Mouse (Mus musculus) olfactory bulb, adult 2 months (tissue): ENCODE results near the gene Il2. TPM values are rescaled to one million over a fixed set of nuclear protein-coding genes. Genes with fewer than 3 reads are reported as not detected.

Experiments used
- H3K27ac ChIP-seq: fragments of 200-500 bp; 2 replicates; pipeline ENCODE4 v1.5.1; 2012; ENCODE audit warnings: low read depth, low read length; ENCODE audit not compliant: insufficient read depth
- H3K4me1 ChIP-seq: fragments of 200-500 bp; 2 replicates; pipeline ENCODE4 v1.6.1; 2012; ENCODE audit warnings: low read length; ENCODE audit not compliant: control insufficient read depth, insufficient read depth
- H3K4me3 ChIP-seq: fragments of 200-500 bp; 2 replicates; pipeline ENCODE4 v1.5.1; 2012; ENCODE audit warnings: mild to moderate bottlenecking, low read depth, low read length, moderate library complexity; ENCODE audit not compliant: insufficient read depth
- CTCF ChIP-seq: fragments of 200-500 bp; IDR thresholded peaks from 2 replicates; pipeline ENCODE4 v1.5.1; 2012; ENCODE audit warnings: low read depth, mild to moderate bottlenecking, low read length, moderate library complexity; ENCODE audit not compliant: insufficient read depth
- POLR2A ChIP-seq: fragments of 200-500 bp; IDR thresholded peaks from 2 replicates; pipeline ENCODE4 v1.6.1; 2012; ENCODE audit warnings: mild to moderate bottlenecking, low read depth, low read length, moderate library complexity; ENCODE audit not compliant: insufficient read depth
- WGBS: fragments of 180-500 bp; shearing (Covaris S2); methylation state at CpG from one replicate; pipeline ENCODE4 v1.1.7; 2018; 5-methylcytosine and 5-hydroxymethylcytosine counted together
- polyA plus RNA-seq: library from polyadenylated mRNA; stranded (reverse); fragments of >200 nt; gene quantifications from 2 replicates; pipeline ENCODE4 v1.2.4, GENCODE M21; 2012; ENCODE audit warnings: low replicate concordance; ENCODE audit not compliant: missing spikeins, insufficient read depth, insufficient read length

Gene Il2
- polyA plus RNA-seq, 1 experiment: not detected

GRCm38 (mm10) chr3:37152274-37152673, 26.5 kb upstream of the Il2 start:
- WGBS: 93% methylated on average over 10 of the region's 10 CpGs
- no peak for TF ChIP-seq POLR2A
- TF ChIP-seq CTCF: no peak
- H3K4me1 ChIP-seq: no peaks in the 10 kb centered on the region
- H3K4me3 ChIP-seq: no peak overlapping the region
- H3K27ac ChIP-seq: no peak overlapping the region

- Histone ChIP-seq H3K4me3 (no peak overlapping the region), H3K4me1 (no peaks in the 10 kb centered on the region; the same call in 1 of the 2 replicates), H3K27ac (no peak overlapping the region)
- TF ChIP-seq POLR2A (no peak), CTCF (no peak)
- 50% methylated on average over 7 of the region's 7 CpGs for WGBS
These were observed 21.1 kb upstream of the Il2 start for GRCm38 (mm10) chr3:37146810-37147209.

- TF ChIP-seq POLR2A (no peak), CTCF (no peak)
- Histone ChIP-seq H3K27ac (no peak overlapping the region), H3K4me3 (no peak overlapping the region)
These were observed 20.6 kb upstream of the Il2 start for GRCm38 (mm10) chr3:37146406-37146805.

GRCm38 (mm10) chr3:37144979-37145378, 19.2 kb upstream of the Il2 start:
- 79% methylated on average over 1 of the region's 1 CpGs for WGBS
- TF ChIP-seq POLR2A (no peak), CTCF (no peak)
- no peak overlapping the region for H3K4me3 ChIP-seq
- no peak overlapping the region for H3K27ac ChIP-seq
- no peaks in the 10 kb centered on the region; the same call in 1 of the 2 replicates for H3K4me1 ChIP-seq

More at GRCm38 (mm10) chr3:37146406-37146805, 20.6 kb upstream of the Il2 start:
- H3K4me1 ChIP-seq: no peaks in the 10 kb centered on the region; the same call in 1 of the 2 replicates
- 10% methylated on average over 8 of the region's 8 CpGs for WGBS

GRCm38 (mm10) chr3:37141827-37142226, 16.1 kb upstream of the Il2 start:
- no peaks in the 10 kb centered on the region; the same call in 1 of the 2 replicates for H3K4me1 ChIP-seq
- no peak for TF ChIP-seq CTCF
- TF ChIP-seq POLR2A: no peak
- WGBS: 88% methylated on average over 2 of the region's 2 CpGs
- no peak overlapping the region for H3K4me3 ChIP-seq
- no peak overlapping the region for H3K27ac ChIP-seq

- TF ChIP-seq POLR2A (no peak), CTCF (no peak)
- no peak overlapping the region for H3K27ac ChIP-seq
- 95% methylated on average over 6 of the region's 6 CpGs for WGBS
- H3K4me1 ChIP-seq: no peaks in the 10 kb centered on the region
- H3K4me3 ChIP-seq: no peak overlapping the region
These were observed 14.6 kb upstream of the Il2 start for GRCm38 (mm10) chr3:37140168-37140906.

- 76% methylated on average over 3 of the region's 3 CpGs for WGBS
- H3K4me3 ChIP-seq: no peak overlapping the region
- no peak for TF ChIP-seq POLR2A
- TF ChIP-seq CTCF: no peak
- no peak overlapping the region for H3K27ac ChIP-seq
- H3K4me1 ChIP-seq: no peaks in the 10 kb centered on the region
These were observed 13.4 kb upstream of the Il2 start for GRCm38 (mm10) chr3:37139192-37139591.

- Histone ChIP-seq H3K4me1 (no peaks in the 10 kb centered on the region), H3K4me3 (no peak overlapping the region), H3K27ac (no peak overlapping the region)
- 85% methylated on average over 4 of the region's 4 CpGs for WGBS
- no peak for TF ChIP-seq CTCF
- no peak for TF ChIP-seq POLR2A
These were observed 11.5 kb upstream of the Il2 start for GRCm38 (mm10) chr3:37137231-37137630.

- Histone ChIP-seq H3K27ac (no peak overlapping the region), H3K4me3 (no peak overlapping the region), H3K4me1 (no peaks in the 10 kb centered on the region; the same call in 1 of the 2 replicates)
- no peak for TF ChIP-seq CTCF
- no peak for TF ChIP-seq POLR2A
- WGBS: 81% methylated on average over 2 of the region's 2 CpGs
These were observed 3.3 kb upstream of the Il2 start for GRCm38 (mm10) chr3:37129063-37129462.
